Mouse (Mus musculus): ENCODE data around the gene Slc9a3r1.

- TF ChIP-seq CTCF (IDR thresholded peaks at IDR 0.05; ENCODE audit: low read depth, low read length) (no peak), POLR2A (IDR thresholded peaks at IDR 0.05; ENCODE audit: extremely low read depth, insufficient read depth, low read length) (no peak)
Observed at GRCm38 (mm10) chr11:115212116-115212515, 49.0 kb downstream of the Slc9a3r1 start.
